Mouse (Mus musculus) stomach, postnatal 0 days (tissue): ENCODE measurements at regions not wholly inside any gene's neighbourhood (a gene's known extent, or its start where the extent isn't known, plus 50 kb on each side); places are given as distances from the start of the nearest gene placed in this dataset.
A peak's percentile ranks its signal among the peaks of the same experiment; 100 is the strongest.

Source experiments
- ATAC-seq: fragments of 200-750 bp; cut with Nextera tagmentation; 2 replicates; pipeline ENCODE4 v1.8.0; 2017; ENCODE audit not compliant: low FRiP score, low TSS enrichment
- DNase-seq: peaks from one replicate; pipeline ENCODE4 v3.0.0-alpha.2; 2016; ENCODE audit warnings: low spot score
- H3K27ac ChIP-seq: fragments of 300-500 bp; sonication (generic); replicated peaks from 2 replicates; pipeline ENCODE4 v1.5.1; 2014; ENCODE audit warnings: mild to moderate bottlenecking, control low read depth
- H3K27me3 ChIP-seq: fragments of 300-500 bp; sonication (generic); 2 replicates; pipeline ENCODE4 v1.6.1; 2014; ENCODE audit warnings: low read length; ENCODE audit not compliant: control insufficient read depth, insufficient read depth
- H3K36me3 ChIP-seq: fragments of 300-500 bp; sonication (generic); 2 replicates; pipeline ENCODE4 v1.6.1; 2014; ENCODE audit warnings: low read length, mixed read lengths; ENCODE audit not compliant: control insufficient read depth, insufficient read depth
- H3K4me1 ChIP-seq: fragments of 300-500 bp; sonication (generic); replicated peaks from 2 replicates; pipeline ENCODE4 v1.6.1; 2014; ENCODE audit warnings: antibody characterized with exemption; ENCODE audit not compliant: control insufficient read depth, insufficient read depth
- H3K4me2 ChIP-seq: fragments of 300-500 bp; sonication (generic); replicated peaks from 2 replicates; pipeline ENCODE4 v1.6.1; 2014; ENCODE audit warnings: low read depth, mild to moderate bottlenecking, control low read depth, moderate library complexity
- H3K4me3 ChIP-seq: fragments of 300-500 bp; sonication (generic); 2 replicates; pipeline ENCODE4 v1.5.1; 2014; ENCODE audit warnings: low read depth, low read length, control low read depth
- H3K9ac ChIP-seq: fragments of 300-500 bp; sonication (generic); 2 replicates; pipeline ENCODE4 v1.6.1; 2014; ENCODE audit warnings: mild to moderate bottlenecking, low read length, control low read depth, mixed read lengths
- H3K9me3 ChIP-seq: fragments of 300-500 bp; sonication (generic); 2 replicates; pipeline ENCODE4 v1.6.1; 2016; ENCODE audit warnings: low read length; ENCODE audit not compliant: control insufficient read depth
- CTCF ChIP-seq: IDR thresholded peaks from 2 replicates; pipeline ENCODE4 v1.5.1; 2016; ENCODE audit warnings: antibody characterized with exemption, low read depth, mild to moderate bottlenecking, moderate library complexity
- EP300 ChIP-seq: optimal IDR thresholded peaks from 2 replicates; pipeline ENCODE3; 2016; ENCODE audit warnings: antibody characterized with exemption
- WGBS: fragments of 180-500 bp; shearing (Covaris S2); extraction: QIAGEN DNeasy Blood & Tissue Kit; methylation state at CpG from one replicate; pipeline ENCODE4 v1.1.7; 2014; 5-methylcytosine and 5-hydroxymethylcytosine counted together

GRCm38 (mm10) chr12:113292029-113292809, 106.5 kb downstream of the Tmem121 start:
- TF ChIP-seq EP300 (no peak), CTCF (no peak)
- no peaks in the 10 kb centered on the region for H3K27me3 ChIP-seq
- H3K4me2 ChIP-seq, result no peak overlapping the region
- no peak for ATAC-seq
- H3K4me3 ChIP-seq, result no peak overlapping the region
- H3K36me3 ChIP-seq, result no peaks in the 10 kb centered on the region
- DNase-seq, result no peak
- no peaks in the 10 kb centered on the region for H3K9me3 ChIP-seq
- WGBS, result 31% methylated on average over 1 of the region's 1 CpGs
- H3K9ac ChIP-seq, result no peak overlapping the region
- H3K4me1 ChIP-seq, result no peaks in the 10 kb centered on the region
- no peak overlapping the region for H3K27ac ChIP-seq

GRCm38 (mm10) chr12:113295924-113296323, 110.2 kb downstream of the Tmem121 start:
- Histone ChIP-seq H3K9me3 (no peaks in the 10 kb centered on the region), H3K4me1 (no peaks in the 10 kb centered on the region), H3K27ac (no peak overlapping the region), H3K27me3 (no peaks in the 10 kb centered on the region), H3K4me2 (no peak overlapping the region), H3K36me3 (no peaks in the 10 kb centered on the region), H3K9ac (no peak overlapping the region), H3K4me3 (no peak overlapping the region)
- ATAC-seq (no peak), DNase-seq (no peak)
- 72% methylated on average over 2 of the region's 2 CpGs for WGBS
- no peak for TF ChIP-seq EP300
- no peak for TF ChIP-seq CTCF

GRCm38 (mm10) chr12:113305973-113306372, 120.2 kb downstream of the Tmem121 start:
- TF ChIP-seq CTCF (no peak), EP300 (no peak)
- no peaks in the 10 kb centered on the region for H3K36me3 ChIP-seq
- no peak overlapping the region for H3K9ac ChIP-seq
- 64% methylated on average over 1 of the region's 1 CpGs for WGBS
- no peak overlapping the region for H3K4me2 ChIP-seq
- H3K4me1 ChIP-seq, result no peaks in the 10 kb centered on the region
- DNase-seq (no peak), ATAC-seq (0 out of 2 replicates have a peak, but pooled peaks have one; percentile 51)
- H3K27me3 ChIP-seq, result no peaks in the 10 kb centered on the region
- no peaks in the 10 kb centered on the region for H3K9me3 ChIP-seq
- H3K27ac ChIP-seq, result no peak overlapping the region
- H3K4me3 ChIP-seq, result no peak overlapping the region

GRCm38 (mm10) chr12:113313319-113313718, 127.6 kb downstream of the Tmem121 start:
- H3K9ac ChIP-seq, result no peak overlapping the region
- ATAC-seq, result no peak
- TF ChIP-seq CTCF, result no peak
- TF ChIP-seq EP300, result no peak
- no peaks in the 10 kb centered on the region for H3K27me3 ChIP-seq
- H3K4me3 ChIP-seq, result no peak overlapping the region
- H3K9me3 ChIP-seq, result no peaks in the 10 kb centered on the region
- no peak for DNase-seq
- no peaks in the 10 kb centered on the region for H3K36me3 ChIP-seq
- H3K27ac ChIP-seq, result no peak overlapping the region
- 36% methylated on average over 3 of the region's 3 CpGs for WGBS
- no peaks in the 10 kb centered on the region for H3K4me1 ChIP-seq
- no peak overlapping the region for H3K4me2 ChIP-seq

GRCm38 (mm10) chr12:113314624-113315023, 128.9 kb downstream of the Tmem121 start:
- DNase-seq, result no peak
- Histone ChIP-seq H3K27me3 (no peaks in the 10 kb centered on the region), H3K36me3 (no peaks in the 10 kb centered on the region), H3K4me3 (no peak overlapping the region), H3K27ac (no peak overlapping the region), H3K9ac (no peak overlapping the region), H3K4me1 (no peaks in the 10 kb centered on the region), H3K9me3 (no peaks in the 10 kb centered on the region), H3K4me2 (no peak overlapping the region)
- WGBS, result 91% methylated on average over 4 of the region's 4 CpGs
- TF ChIP-seq EP300, result no peak
- TF ChIP-seq CTCF, result no peak
- no peak for ATAC-seq

GRCm38 (mm10) chr12:113321086-113321485, 135.4 kb downstream of the Tmem121 start:
- DNase-seq, result no peak
- Histone ChIP-seq H3K4me3 (no peak overlapping the region), H3K4me2 (no peak overlapping the region), H3K9me3 (no peaks in the 10 kb centered on the region), H3K4me1 (no peaks in the 10 kb centered on the region), H3K27me3 (no peaks in the 10 kb centered on the region), H3K9ac (no peak overlapping the region), H3K27ac (no peak overlapping the region), H3K36me3 (no peaks in the 10 kb centered on the region)
- no peak for TF ChIP-seq CTCF
- no peak for TF ChIP-seq EP300
- no peak for ATAC-seq
- 75% methylated on average over 9 of the region's 9 CpGs for WGBS
